Mouse (Mus musculus) adipocyte (in vitro differentiated cells): ENCODE data around the gene Npcd.

ENCODE experiments used
- DNase-seq: peaks from one replicate; pipeline ENCODE4 v3.0.0-alpha.2; 2016; ENCODE audit warnings: low spot score

The Npcd gene

GRCm38 (mm10) chr15:79803533-79804351 lies 30.3 kb downstream of the Npcd start:
- no peak for DNase-seq

- no peak for DNase-seq
Measured at GRCm38 (mm10) chr15:79802304-79802703, 31.7 kb downstream of the Npcd start.

GRCm38 (mm10) chr15:79801646-79802045 lies 32.4 kb downstream of the Npcd start:
- no peak for DNase-seq

GRCm38 (mm10) chr15:79800701-79801100 lies 33.3 kb downstream of the Npcd start:
- no peak for DNase-seq

- no peak for DNase-seq
Measured at GRCm38 (mm10) chr15:79798591-79798990, 35.4 kb downstream of the Npcd start.

GRCm38 (mm10) chr15:79797680-79798079 lies 36.4 kb downstream of the Npcd start:
- DNase-seq = no peak

- no peak for DNase-seq
Measured at GRCm38 (mm10) chr15:79797096-79797495, 36.9 kb downstream of the Npcd start.

GRCm38 (mm10) chr15:79796256-79796655 lies 37.8 kb downstream of the Npcd start:
- no peak for DNase-seq

- no peak for DNase-seq
Measured at GRCm38 (mm10) chr15:79794173-79794572, 39.9 kb downstream of the Npcd start.

- DNase-seq = no peak
Measured at GRCm38 (mm10) chr15:79793076-79793475, 41.0 kb downstream of the Npcd start.

- no peak for DNase-seq
Measured at GRCm38 (mm10) chr15:79792455-79792854, 41.6 kb downstream of the Npcd start.

- DNase-seq = peak; percentile 66
Measured at GRCm38 (mm10) chr15:79791502-79791901, 42.5 kb downstream of the Npcd start.

- no peak for DNase-seq
Measured at GRCm38 (mm10) chr15:79790905-79791304, 43.1 kb downstream of the Npcd start.

- no peak for DNase-seq
Measured at GRCm38 (mm10) chr15:79790111-79790510, 43.9 kb downstream of the Npcd start.

GRCm38 (mm10) chr15:79787815-79788214 lies 46.2 kb downstream of the Npcd start:
- no peak for DNase-seq

GRCm38 (mm10) chr15:79785056-79785455 lies 49.0 kb downstream of the Npcd start:
- no peak for DNase-seq

- DNase-seq = no peak
Measured at GRCm38 (mm10) chr15:79777749-79778148, 56.3 kb downstream of the Npcd start, which contains the start of gene Dnal4. TSS of gene Dnal4 (minus strand) at chr15:79777849.

GRCm38 (mm10) chr15:79775662-79776061 lies 58.4 kb downstream of the Npcd start:
- DNase-seq = no peak

- peak; percentile 98 for DNase-seq
Measured at GRCm38 (mm10) chr15:79774117-79775027, 59.7 kb downstream of the Npcd start.

GRCm38 (mm10) chr15:79770629-79771240 lies 63.3 kb downstream of the Npcd start:
- no peak for DNase-seq

GRCm38 (mm10) chr15:79768302-79768701 lies 65.7 kb downstream of the Npcd start:
- DNase-seq = no peak

GRCm38 (mm10) chr15:79767327-79767961 lies 66.6 kb downstream of the Npcd start:
- no peak for DNase-seq
